Mouse (Mus musculus) stomach, postnatal 0 days (tissue): ENCODE measurements around the gene Hpn.

ENCODE experiments used
- CTCF ChIP-seq: IDR thresholded peaks from 2 replicates; pipeline ENCODE4 v1.5.1; 2016; ENCODE audit warnings: antibody characterized with exemption, low read depth, mild to moderate bottlenecking, moderate library complexity
- EP300 ChIP-seq: optimal IDR thresholded peaks from 2 replicates; pipeline ENCODE3; 2016; ENCODE audit warnings: antibody characterized with exemption

- no peak for TF ChIP-seq CTCF
- TF ChIP-seq EP300 = no peak
These were observed 10.0 kb upstream of the Hpn start for GRCm38 (mm10) chr7:31125116-31125515.
